ENCODE assay signal across 9 mouse cellular contexts in genomic region chr11:31670468-31670921, GRCm38 (mm10). TPM values are rescaled to one million over a fixed set of nuclear protein-coding genes. Genes with fewer than 3 reads are reported as not detected.
A peak's percentile ranks its signal among the peaks of the same experiment; 100 is the strongest.
DNase-seq lines count a peak whose midpoint lies in the region; ATAC-seq and TF ChIP-seq lines count a peak whose summit lies in the region.
"Had no signal": no experiment of that assay in that cellular context is flagged by ENCODE, and none has a peak within 500 bp of the region (broad histone marks: within the 10 kb centered on the region; RNA-seq: fewer than 3 reads in every experiment).

No protein-coding gene starts in this region.

- DNase-seq in left cerebral cortex, adult 2 months (ENCODE audit: extremely low spot score in 1 of 2, low spot score in 2 of 2): no peak
- no peak for DNase-seq in left cerebral cortex, postnatal 10 days (ENCODE audit: extremely low spot score in 1 of 2, low spot score in 2 of 2)
- no peak for DNase-seq in forebrain, embryonic 11.5 days (ENCODE audit: low spot score)
- no peak for DNase-seq in cerebellum, adult 18-20 months
- no peak for DNase-seq in retina, postnatal 1 day
- DNase-seq in left cerebral cortex, adult 18-20 months (ENCODE audit: low spot score in 2 of 2): no peak
- DNase-seq: heart, postnatal 36 days had no signal

- peaks cover 13% of the 10 kb centered on the region for H3K79me2 ChIP-seq in myocyte (ENCODE audit: control insufficient read depth, insufficient read depth)

- 76% methylated on average over 5 of the region's 5 CpGs for WGBS in forebrain, embryonic 11.5 days
- WGBS in kidney, embryonic 15.5 days: 48% methylated on average over 5 of the region's 5 CpGs

- no peaks in the 10 kb centered on the region for H3K27me3 ChIP-seq in forebrain, embryonic 11.5 days (ENCODE audit: control insufficient read depth, insufficient read depth, low read length)
- H3K27me3 ChIP-seq in kidney, embryonic 15.5 days: no peaks in the 10 kb centered on the region
- H3K27me3 ChIP-seq in myocyte (ENCODE audit: control insufficient read depth, insufficient read depth, insufficient read length): no peaks in the 10 kb centered on the region

- no peak for TF ChIP-seq POLR2A in myocyte (IDR thresholded peaks at IDR 0.05; ENCODE audit: insufficient read length, low read depth)

- peaks cover 4% of the 10 kb centered on the region; the same call in 1 of the 2 replicates for H3K36me3 ChIP-seq in forebrain, embryonic 11.5 days (ENCODE audit: control insufficient read depth, insufficient read depth, low read length)
- H3K36me3 ChIP-seq in kidney, embryonic 15.5 days: peaks cover 47% of the 10 kb centered on the region
- H3K36me3 ChIP-seq in myocyte (ENCODE audit: control insufficient read depth, insufficient read depth): peaks cover 17% of the 10 kb centered on the region

- intact Hi-C loops in left cerebral cortex, adult 2 months (cut with DNase I): loop anchor here (10.0 kb wide), 1 partner anchor 654 kb away; no protein-coding TSS in a partner anchor
- intact Hi-C loops in left cerebral cortex, postnatal 10 days (cut with DNase I): loop anchor here (10.0 kb wide), 1 partner anchor 494 kb away; no protein-coding TSS in a partner anchor

- H3K27ac ChIP-seq in left cerebral cortex, adult 2 months: no peak overlapping the region
- no peak overlapping the region for H3K27ac ChIP-seq in forebrain, embryonic 11.5 days (ENCODE audit: low read depth, low read length)
- 0 out of 2 replicates have a peak overlapping the region, but pooled peaks have one; percentile 4 for H3K27ac ChIP-seq in kidney, embryonic 15.5 days

- no peak for ATAC-seq in forebrain, embryonic 11.5 days (replicated peaks; ENCODE audit: low FRiP score)
- no peak for ATAC-seq in kidney, embryonic 15.5 days (replicated peaks; ENCODE audit: low FRiP score)

- H3K4me3 ChIP-seq in left cerebral cortex, adult 2 months: peak overlapping the region; percentile 62
- H3K4me3 ChIP-seq in forebrain, embryonic 11.5 days (ENCODE audit: low read depth, low read length): peak overlapping the region; percentile 91
- H3K4me3 ChIP-seq in kidney, embryonic 15.5 days (replicated peaks): peak overlapping the region; percentile 96
- peak overlapping the region; percentile 43 for H3K4me3 ChIP-seq in myocyte

- H3K9me3 ChIP-seq in forebrain, embryonic 11.5 days (ENCODE audit: control insufficient read depth, low read length): no peaks in the 10 kb centered on the region
- H3K9me3 ChIP-seq in kidney, embryonic 15.5 days (replicated peaks): no peaks in the 10 kb centered on the region

- H3K4me2 ChIP-seq in forebrain, embryonic 11.5 days (ENCODE audit: low read depth, low read length, severe bottlenecking): peak overlapping the region; percentile 41; the same call in 1 of the 2 replicates
- peak overlapping the region; percentile 61 for H3K4me2 ChIP-seq in kidney, embryonic 15.5 days
- H3K4me2 ChIP-seq in myocyte (ENCODE audit: low read depth): peak overlapping the region; percentile 73

- TF ChIP-seq CTCF in left cerebral cortex, adult 2 months (IDR thresholded peaks at IDR 0.05): no peak

- no peak overlapping the region for H3K9ac ChIP-seq in forebrain, embryonic 11.5 days (ENCODE audit: low read length)
- no peak overlapping the region for H3K9ac ChIP-seq in kidney, embryonic 15.5 days

- H3K4me1 ChIP-seq in forebrain, embryonic 11.5 days (replicated peaks; ENCODE audit: control insufficient read depth, insufficient read depth, low read length): peaks cover 3% of the 10 kb centered on the region
- H3K4me1 ChIP-seq in kidney, embryonic 15.5 days: peaks cover 13% of the 10 kb centered on the region

- H3ac ChIP-seq in myocyte (ENCODE audit: control insufficient read depth, insufficient read length): no peak overlapping the region

TF ChIP-seq in myocyte, 11 proteins besides CTCF, POLR2A, EP300 and RAD21:
- no peak for TF ChIP-seq SRF (IDR thresholded peaks at IDR 0.05; ENCODE audit: control insufficient read depth, insufficient read length, low read depth)
- no peak for TF ChIP-seq TCF3 (IDR thresholded peaks at IDR 0.05; ENCODE audit: insufficient read length, low read depth)
- no peak for TF ChIP-seq TCF12 (IDR thresholded peaks at IDR 0.05; ENCODE audit: insufficient read depth, poor library complexity, severe bottlenecking)
- no peak for TF ChIP-seq USF1 (IDR thresholded peaks at IDR 0.05; ENCODE audit: low read depth)
- TF ChIP-seq REST (IDR thresholded peaks at IDR 0.05; ENCODE audit: insufficient read depth, insufficient read length): no peak
- no peak for TF ChIP-seq MYOD1 (IDR thresholded peaks at IDR 0.05; ENCODE audit: control insufficient read depth in 1 of 3, insufficient read length in 2 of 3, low read depth in 2 of 3)
- no peak for TF ChIP-seq MAX (IDR thresholded peaks at IDR 0.05; ENCODE audit: low read depth)
- TF ChIP-seq CEBPB (IDR thresholded peaks at IDR 0.05; ENCODE audit: insufficient read depth, poor library complexity, severe bottlenecking): no peak
- TF ChIP-seq E2F4 (IDR thresholded peaks at IDR 0.05; ENCODE audit: insufficient read depth): no peak
- no peak for TF ChIP-seq POLR2AphosphoS2 (IDR thresholded peaks at IDR 0.05; ENCODE audit: insufficient read length, low read depth)
- TF ChIP-seq MYOG (IDR thresholded peaks at IDR 0.05; ENCODE audit: control insufficient read depth in 1 of 3, insufficient read depth in 1 of 3, insufficient read length in 2 of 3, low read depth in 2 of 3): no peak

RNA-seq across cellular contexts. Expression of gene Bod1, which starts 1.2 kb away (rescaled TPM):
- 100 to 1,000 TPM; 100 to 101 TPM for total RNA-seq in left cerebral cortex, adult 2 months (2021)
- 10 to 100 TPM; 91.6 to 92.2 TPM for total RNA-seq in left cerebral cortex, postnatal 10 days (2021)
- polyA plus RNA-seq in forebrain, embryonic 11.5 days (2014; fragmentation: Nextera tagmentation; extraction: Ambion mirVana): 141 and 157 TPM in 2 replicates
- polyA plus RNA-seq in kidney, embryonic 15.5 days (2015; fragmentation: Nextera tagmentation; extraction: Ambion mirVana): 84.9 and 86.8 TPM in 2 replicates
- 115 TPM for polyA plus RNA-seq in myocyte (2012; fragmentation: generic; extraction: Trizol)
- total RNA-seq in left cerebral cortex, adult 18-20 months (2021): 100 to 1,000 TPM; 107 to 108 TPM

Comparison
In these comparisons a context has a peak if more than half of its experiments do, and no peak if none do; other contexts are left out.
1. H3K4me3 ChIP-seq: peak in every context shown above with its lines; median percentile 96 in kidney, embryonic 15.5 days; 91 in forebrain, embryonic 11.5 days; 62 in left cerebral cortex, adult 2 months; 43 in myocyte.